Mouse (Mus musculus) midbrain, embryonic 11.5 days (tissue): Measurements from ENCODE around the gene Slc16a2. TPM values are rescaled to one million over a fixed set of nuclear protein-coding genes. Genes with fewer than 3 reads are reported as not detected.

ENCODE experiments used
- polyA plus RNA-seq: library from polyadenylated mRNA; unstranded; fragments of >200 nt; fragmentation: Nextera tagmentation; extraction: Ambion mirVana; gene quantifications from 2 replicates; pipeline ENCODE4 v1.2.1, GENCODE M21; 2014

The Slc16a2 gene
- polyA plus RNA-seq, 1 experiment from 2014 or later: 14.0 TPM

Other genes starting within 250 kb of the Slc16a2 start
- not detected in 2 replicates for gene Zcchc13, start 191.4 kb downstream of the Slc16a2 start, polyA plus RNA-seq
- 37.7 and 43.1 TPM in 2 replicates for gene Rlim, start 159.3 kb upstream of the Slc16a2 start, polyA plus RNA-seq